Comparison of ENCODE assay signal across 28 mouse cellular contexts in genomic region chr9:82812172-82812963, GRCm38 (mm10). TPM values are rescaled to one million over a fixed set of nuclear protein-coding genes. Genes with fewer than 3 reads are reported as not detected.
DNase-seq lines count a peak whose midpoint lies in the region; ATAC-seq and TF ChIP-seq lines count a peak whose summit lies in the region.
"Had no signal": no experiment of that assay in that cellular context is flagged by ENCODE, and none has a peak within 500 bp of the region (broad histone marks: within the 10 kb centered on the region; RNA-seq: fewer than 3 reads in every experiment).

No protein-coding gene starts in this region.

- no peak overlapping the region for H3K27ac ChIP-seq in midbrain, embryonic 14.5 days (replicated peaks; ENCODE audit: low read depth, low read length)
- H3K27ac ChIP-seq in midbrain, postnatal 0 days (ENCODE audit: low read depth, low read length): no peak overlapping the region
- H3K27ac ChIP-seq in forebrain, embryonic 12.5 days: 0 out of 2 replicates have a peak overlapping the region, but pooled peaks have one; percentile 36
- no peak overlapping the region for H3K27ac ChIP-seq in forebrain, postnatal 0 days (ENCODE audit: low read depth, low read length)
- no peak overlapping the region for H3K27ac ChIP-seq in kidney, embryonic 16.5 days (ENCODE audit: low read length)
- H3K27ac ChIP-seq: heart, embryonic 10.5 days; heart, embryonic 15.5 days; hindbrain, embryonic 12.5 days; left cerebral cortex, adult 2 months; limb, embryonic 12.5 days; macrophage; stomach, embryonic 15.5 days had no signal

- no peak overlapping the region for H3K9ac ChIP-seq in midbrain, embryonic 14.5 days (replicated peaks; ENCODE audit: low read length)
- no peak overlapping the region for H3K9ac ChIP-seq in midbrain, postnatal 0 days (replicated peaks; ENCODE audit: low read length, poor library complexity, severe bottlenecking)
- no peak overlapping the region for H3K9ac ChIP-seq in forebrain, embryonic 12.5 days
- no peak overlapping the region for H3K9ac ChIP-seq in forebrain, postnatal 0 days
- H3K9ac ChIP-seq in kidney, embryonic 16.5 days (replicated peaks; ENCODE audit: low read length): no peak overlapping the region
- H3K9ac ChIP-seq: heart, embryonic 15.5 days; hindbrain, embryonic 12.5 days; limb, embryonic 12.5 days; liver, postnatal 0 days; stomach, embryonic 15.5 days had no signal

- H3K4me1 ChIP-seq in midbrain, embryonic 14.5 days (ENCODE audit: control insufficient read depth, insufficient read depth, low read length): peaks cover 4% of the 10 kb centered on the region; the same call in 1 of the 2 replicates
- no peaks in the 10 kb centered on the region for H3K4me1 ChIP-seq in midbrain, postnatal 0 days (ENCODE audit: insufficient read depth, low read length)
- H3K4me1 ChIP-seq in forebrain, embryonic 12.5 days: peaks cover 11% of the 10 kb centered on the region
- H3K4me1 ChIP-seq in forebrain, postnatal 0 days (ENCODE audit: insufficient read depth): no peaks in the 10 kb centered on the region
- 0 out of 2 replicates have a peak, but pooled peaks cover 5% of the 10 kb centered on the region for H3K4me1 ChIP-seq in kidney, embryonic 16.5 days (ENCODE audit: insufficient read depth, low read length)
- H3K4me1 ChIP-seq: heart, embryonic 10.5 days; heart, embryonic 15.5 days; limb, embryonic 12.5 days; stomach, embryonic 15.5 days had no signal

- H3K27me3 ChIP-seq in midbrain, embryonic 14.5 days (ENCODE audit: control insufficient read depth, insufficient read depth, low read length): no peaks in the 10 kb centered on the region
- no peaks in the 10 kb centered on the region for H3K27me3 ChIP-seq in midbrain, postnatal 0 days (ENCODE audit: insufficient read depth, low read length)
- H3K27me3 ChIP-seq in forebrain, embryonic 12.5 days: no peaks in the 10 kb centered on the region
- no peaks in the 10 kb centered on the region for H3K27me3 ChIP-seq in forebrain, postnatal 0 days (ENCODE audit: insufficient read depth, low read length)
- no peaks in the 10 kb centered on the region for H3K27me3 ChIP-seq in kidney, embryonic 16.5 days (ENCODE audit: insufficient read depth, low read length)
- H3K27me3 ChIP-seq: heart, embryonic 15.5 days; hindbrain, embryonic 12.5 days; limb, embryonic 12.5 days; stomach, embryonic 15.5 days had no signal

- DNase-seq in midbrain, embryonic 14.5 days: peak; percentile 26
- no peak for DNase-seq in midbrain, postnatal 0 days (ENCODE audit: low spot score)
- DNase-seq in Muller cell, postnatal 12 days (ENCODE audit: inconsistent ontology term): peak; percentile 57
- DNase-seq in forebrain, postnatal 0 days: no peak
- DNase-seq in frontal cortex, postnatal 25 days (ENCODE audit: low spot score in 2 of 2): no peak
- DNase-seq: adrenal gland, adult 2 months; adrenal gland, postnatal 36 days; cerebellum, adult 8-10 months; cerebellum, postnatal 25 days; gastrocnemius, postnatal 10 days; heart, adult 11 months; heart, postnatal 36 days; kidney, postnatal 25 days; liver, postnatal 0 days; right cerebral cortex, postnatal 25 days had no signal

- 48% methylated on average over 12 of the region's 12 CpGs for WGBS in midbrain, embryonic 14.5 days
- 42% methylated on average over 12 of the region's 12 CpGs for WGBS in midbrain, postnatal 0 days
- 33% methylated on average over 12 of the region's 12 CpGs for WGBS in forebrain, embryonic 12.5 days
- WGBS in forebrain, postnatal 0 days: 25% methylated on average over 12 of the region's 12 CpGs
- 82% methylated on average over 12 of the region's 12 CpGs for whole genome bisulfite sequencing in kidney, embryonic 16.5 days

- TF ChIP-seq CTCF in midbrain, postnatal 0 days (IDR thresholded peaks at IDR 0.05): no peak
- TF ChIP-seq CTCF in forebrain, postnatal 0 days (IDR thresholded peaks at IDR 0.05; ENCODE audit: low read depth): no peak

- no peaks in the 10 kb centered on the region for H3K36me3 ChIP-seq in midbrain, embryonic 14.5 days (ENCODE audit: control insufficient read depth, insufficient read depth, low read length)
- H3K36me3 ChIP-seq in midbrain, postnatal 0 days (ENCODE audit: insufficient read depth, low read length): no peaks in the 10 kb centered on the region
- H3K36me3 ChIP-seq in forebrain, embryonic 12.5 days (replicated peaks): no peaks in the 10 kb centered on the region
- H3K36me3 ChIP-seq in forebrain, postnatal 0 days (ENCODE audit: insufficient read depth): no peaks in the 10 kb centered on the region
- no peaks in the 10 kb centered on the region for H3K36me3 ChIP-seq in kidney, embryonic 16.5 days (ENCODE audit: insufficient read depth, low read length)
- H3K36me3 ChIP-seq: heart, embryonic 10.5 days; heart, embryonic 15.5 days; hindbrain, embryonic 12.5 days; limb, embryonic 12.5 days; stomach, embryonic 15.5 days had no signal

- no peaks in the 10 kb centered on the region for H3K9me3 ChIP-seq in midbrain, embryonic 14.5 days (ENCODE audit: control insufficient read depth, low read length)
- H3K9me3 ChIP-seq in midbrain, postnatal 0 days (ENCODE audit: low read length): no peaks in the 10 kb centered on the region
- H3K9me3 ChIP-seq in forebrain, embryonic 12.5 days: no peaks in the 10 kb centered on the region
- H3K9me3 ChIP-seq in forebrain, postnatal 0 days (ENCODE audit: low read length): no peaks in the 10 kb centered on the region
- no peaks in the 10 kb centered on the region for H3K9me3 ChIP-seq in kidney, embryonic 16.5 days (ENCODE audit: low read length)
- H3K9me3 ChIP-seq: heart, embryonic 10.5 days; heart, embryonic 15.5 days; hindbrain, embryonic 12.5 days; limb, embryonic 12.5 days; stomach, embryonic 15.5 days had no signal

- no peak overlapping the region for H3K4me2 ChIP-seq in midbrain, embryonic 14.5 days (ENCODE audit: low read length)
- H3K4me2 ChIP-seq in midbrain, postnatal 0 days (ENCODE audit: low read depth, low read length, poor library complexity, severe bottlenecking): no peak overlapping the region
- no peak overlapping the region for H3K4me2 ChIP-seq in forebrain, embryonic 12.5 days
- H3K4me2 ChIP-seq in forebrain, postnatal 0 days (ENCODE audit: low read depth): no peak overlapping the region
- H3K4me2 ChIP-seq in kidney, embryonic 16.5 days (replicated peaks; ENCODE audit: low read depth, low read length): no peak overlapping the region
- H3K4me2 ChIP-seq: heart, embryonic 15.5 days; hindbrain, embryonic 12.5 days; limb, embryonic 12.5 days; liver, embryonic 11.5 days; stomach, embryonic 15.5 days had no signal

- ATAC-seq in midbrain, embryonic 14.5 days (ENCODE audit: low FRiP score, low TSS enrichment): no peak
- no peak for ATAC-seq in midbrain, postnatal 0 days (ENCODE audit: low FRiP score)
- peak; percentile 42; the same call in 1 of the 2 replicates for ATAC-seq in forebrain, embryonic 12.5 days (ENCODE audit: low FRiP score)
- ATAC-seq in forebrain, postnatal 0 days: peak; percentile 18; the same call in 1 of the 2 replicates
- no peak for ATAC-seq in kidney, embryonic 16.5 days (ENCODE audit: low FRiP score, low TSS enrichment)
- ATAC-seq: activated CD4-positive, CD25-positive, alpha-beta regulatory T cell, adult 4 months; intestine, postnatal 0 days; liver, postnatal 0 days had no signal

- H3K4me3 ChIP-seq in midbrain, embryonic 14.5 days (replicated peaks; ENCODE audit: low read depth, low read length): no peak overlapping the region
- H3K4me3 ChIP-seq in midbrain, postnatal 0 days (ENCODE audit: low read depth, low read length): no peak overlapping the region
- no peak overlapping the region for H3K4me3 ChIP-seq in forebrain, embryonic 12.5 days (replicated peaks)
- no peak overlapping the region for H3K4me3 ChIP-seq in forebrain, postnatal 0 days (ENCODE audit: low read depth, low read length)
- no peak overlapping the region for H3K4me3 ChIP-seq in kidney, embryonic 16.5 days (ENCODE audit: low read length)
- H3K4me3 ChIP-seq: heart, embryonic 10.5 days; heart, embryonic 15.5 days; hindbrain, embryonic 12.5 days; left cerebral cortex, adult 2 months; limb, embryonic 12.5 days; stomach, embryonic 15.5 days had no signal

RNA-seq across cellular contexts. Expression of gene Irak1bp1, which starts 17.0 kb away (rescaled TPM):
- 39.2 and 42.4 TPM in 2 replicates for polyA plus RNA-seq in midbrain, embryonic 14.5 days (2014; fragmentation: Nextera tagmentation; extraction: Ambion mirVana)
- total RNA-seq in midbrain, postnatal 0 days (2014; rRNA removed): 22.0 and 27.6 TPM in 2 replicates
- polyA plus RNA-seq in midbrain, postnatal 0 days (2015; fragmentation: Nextera tagmentation; extraction: Ambion mirVana): 46.5 and 48.2 TPM in 2 replicates
- 35.2 and 35.9 TPM in 2 replicates for polyA plus RNA-seq in forebrain, embryonic 12.5 days (2016; fragmentation: Nextera tagmentation; extraction: Ambion mirVana)
- total RNA-seq in forebrain, postnatal 0 days (2014; rRNA removed): 44.4 and 46.9 TPM in 2 replicates
- polyA plus RNA-seq in forebrain, postnatal 0 days (2015; fragmentation: Nextera tagmentation; extraction: Ambion mirVana): 52.0 and 61.4 TPM in 2 replicates
- 19.4 and 20.4 TPM in 2 replicates for polyA plus RNA-seq in kidney, embryonic 16.5 days (2015; fragmentation: Nextera tagmentation; extraction: Ambion mirVana)
- total RNA-seq: monocyte, adult 5-6 weeks had no signal

Comparison
In these comparisons a context has a peak if more than half of its experiments do, and no peak if none do; other contexts are left out.
1. DNase-seq: peak in midbrain, embryonic 14.5 days (single experiment) and Muller cell, postnatal 12 days (single experiment); none in midbrain, postnatal 0 days (single experiment), forebrain, postnatal 0 days (single experiment) and frontal cortex, postnatal 25 days (0 of 2).
2. ATAC-seq: peak in forebrain, embryonic 12.5 days (single experiment) and forebrain, postnatal 0 days (single experiment); none in midbrain, embryonic 14.5 days (single experiment), midbrain, postnatal 0 days (single experiment) and kidney, embryonic 16.5 days (single experiment).